Mouse (Mus musculus): ENCODE data around the gene Rars2.

DNA sequence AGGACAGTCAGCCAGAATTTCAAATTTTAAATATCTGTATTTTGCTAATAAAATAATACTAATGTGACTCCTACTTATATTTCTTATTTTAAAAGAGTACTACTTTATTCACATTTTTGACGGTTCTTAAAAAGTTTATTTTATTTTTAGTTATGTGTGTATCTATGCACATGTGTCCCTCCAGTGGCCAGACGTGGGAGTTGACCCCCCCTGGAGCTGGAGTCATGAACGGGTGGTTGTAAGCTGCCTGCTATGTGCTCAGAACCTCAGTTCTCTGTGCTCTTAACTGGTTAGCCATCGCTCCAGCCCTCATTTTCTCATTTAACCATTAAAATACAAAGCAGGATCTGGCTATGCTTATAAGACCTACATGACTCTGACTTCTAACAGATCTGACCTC lies 88.3 kb downstream of the Rars2 start:
- TF ChIP-seq POLR2A (IDR thresholded peaks at IDR 0.05; ENCODE audit: control insufficient read depth, low read depth, low read length) (no peak), CTCF (IDR thresholded peaks at IDR 0.05; ENCODE audit: control insufficient read depth, insufficient read depth, insufficient replicate concordance, low read depth, low read length) (no peak)
